Mouse (Mus musculus) inflammation-experienced regulatory T-cells, adult 6 months (primary cell): ENCODE results near the gene Tnip2. TPM values are rescaled to one million over a fixed set of nuclear protein-coding genes. Genes with fewer than 3 reads are reported as not detected.

Source experiments
- ATAC-seq: one replicate; pipeline ENCODE4 v1.8.0; 2017
- polyA plus RNA-seq, 3 experiments: library from polyadenylated mRNA; unstranded; fragments of 100-300 nt; shearing (Covaris generic); gene quantifications; one replicate each; pipeline ENCODE4 v1.2.1; 2017

The Tnip2 gene
- 10 to 100 TPM; 19.0 to 32.4 (median 27.2) TPM for polyA plus RNA-seq

GRCm38 (mm10) chr5:34513466-34514217 lies at the start of gene Tnip2:
Tnip2 (minus strand) TSS chr5:34513991.
- ATAC-seq = peak; percentile 92

GRCm38 (mm10) chr5:34551821-34552220 lies 38.0 kb upstream of the Tnip2 start:
- no peak for ATAC-seq

GRCm38 (mm10) chr5:34550251-34550650 lies 36.5 kb upstream of the Tnip2 start:
- peak; percentile 36 for ATAC-seq

- ATAC-seq = peak; percentile 76
Observed at GRCm38 (mm10) chr5:34549483-34550221, 35.9 kb upstream of the Tnip2 start.

GRCm38 (mm10) chr5:34549135-34549482 lies 35.3 kb upstream of the Tnip2 start:
- peak; percentile 7 for ATAC-seq

GRCm38 (mm10) chr5:34547410-34547809 lies 33.6 kb upstream of the Tnip2 start:
- no peak for ATAC-seq

GRCm38 (mm10) chr5:34543114-34543513 lies 29.3 kb upstream of the Tnip2 start:
- peak; percentile 30 for ATAC-seq

GRCm38 (mm10) chr5:34542166-34542565 lies 28.4 kb upstream of the Tnip2 start:
- no peak for ATAC-seq

GRCm38 (mm10) chr5:34539121-34539520 lies 25.3 kb upstream of the Tnip2 start:
- no peak for ATAC-seq

GRCm38 (mm10) chr5:34538527-34538926 lies 24.7 kb upstream of the Tnip2 start:
- peak; percentile 70 for ATAC-seq

- no peak for ATAC-seq
Observed at GRCm38 (mm10) chr5:34538079-34538478, 24.3 kb upstream of the Tnip2 start.

- no peak for ATAC-seq
Observed at GRCm38 (mm10) chr5:34535831-34536230, 22.0 kb upstream of the Tnip2 start.

- ATAC-seq = no peak
Observed at GRCm38 (mm10) chr5:34534776-34535581, 21.2 kb upstream of the Tnip2 start.

- no peak for ATAC-seq
Observed at GRCm38 (mm10) chr5:34533820-34534219, 20.0 kb upstream of the Tnip2 start.

- ATAC-seq = no peak
Observed at GRCm38 (mm10) chr5:34533066-34533465, 19.3 kb upstream of the Tnip2 start.

GRCm38 (mm10) chr5:34530687-34531086 lies 16.9 kb upstream of the Tnip2 start:
- no peak for ATAC-seq

GRCm38 (mm10) chr5:34530116-34530515 lies 16.3 kb upstream of the Tnip2 start:
- no peak for ATAC-seq

GRCm38 (mm10) chr5:34528724-34529123 lies 14.9 kb upstream of the Tnip2 start:
- ATAC-seq = no peak

GRCm38 (mm10) chr5:34527352-34527751 lies 13.6 kb upstream of the Tnip2 start:
- ATAC-seq = no peak

- ATAC-seq = no peak
Observed at GRCm38 (mm10) chr5:34526477-34526775, 12.6 kb upstream of the Tnip2 start.

- ATAC-seq = peak; percentile 90
Observed at GRCm38 (mm10) chr5:34525663-34526476, 12.1 kb upstream of the Tnip2 start, which contains the start of gene Sh3bp2. Sh3bp2 (plus strand) TSS chr5:34525838.

- ATAC-seq = no peak
Observed at GRCm38 (mm10) chr5:34524511-34524910, 10.7 kb upstream of the Tnip2 start.
